7 mouse cellular contexts compared by ENCODE assay signal in genomic region chr10:67185491-67186081, GRCm38 (mm10).
DNase-seq lines count a peak whose midpoint lies in the region; ATAC-seq lines count a peak whose summit lies in the region.

No protein-coding gene starts in this region.

- peak; percentile 90 for ATAC-seq in inflammation-experienced regulatory T-cells, adult 6 months
- ATAC-seq in megakaryocyte-erythroid progenitor cell, adult 5-6 weeks (replicated peaks; ENCODE audit: low FRiP score, low TSS enrichment, poor library complexity, severe bottlenecking): peak; percentile 88

- DNase-seq in adrenal gland, adult (ENCODE audit: inconsistent age in 2 of 2, low spot score in 1 of 2): peak; percentile 85 to 96
- peak; percentile 88 for DNase-seq in embryo, embryonic 10.5 days (ENCODE audit: low spot score)
- peak; percentile 75 for DNase-seq in gastrocnemius, postnatal 14 days
- peak; percentile 61 to 64 for DNase-seq in left cerebral cortex, postnatal 10 days (ENCODE audit: extremely low spot score in 1 of 2, low spot score in 2 of 2)
- peak; percentile 80 for DNase-seq in right cerebral cortex, postnatal 25 days

- intact Hi-C loops in gastrocnemius, postnatal 14 days (cut with DNase I; ENCODE audit: low total_unique reads): no loop called here
- intact Hi-C loops in left cerebral cortex, postnatal 10 days (cut with DNase I): no loop called here

Comparison
In these comparisons a context has a peak if more than half of its experiments do, and no peak if none do; other contexts are left out.
1. Peak in every context shown above with its lines: DNase-seq and ATAC-seq.